ENCODE assay signal across 10 mouse cellular contexts in genomic region chr19:53890781-53891251, GRCm38 (mm10). TPM values are rescaled to one million over a fixed set of nuclear protein-coding genes. Genes with fewer than 3 reads are reported as not detected.
DNase-seq lines count a peak whose midpoint lies in the region; ATAC-seq and TF ChIP-seq lines count a peak whose summit lies in the region.
"Had no signal": no experiment of that assay in that cellular context is flagged by ENCODE, and none has a peak within 500 bp of the region (broad histone marks: within the 10 kb centered on the region; RNA-seq: fewer than 3 reads in every experiment).

No protein-coding gene starts in this region.

- no peaks in the 10 kb centered on the region for H3K27me3 ChIP-seq in midbrain, postnatal 0 days (ENCODE audit: insufficient read depth, low read length)
- H3K27me3 ChIP-seq in midbrain, embryonic 14.5 days (ENCODE audit: control insufficient read depth, insufficient read depth, low read length) = no peaks in the 10 kb centered on the region
- H3K27me3 ChIP-seq: forebrain, embryonic 15.5 days; megakaryocyte, embryonic 14.5 days had no signal

- H3K27ac ChIP-seq in midbrain, postnatal 0 days (ENCODE audit: low read depth, low read length) = no peak overlapping the region
- H3K27ac ChIP-seq in midbrain, embryonic 14.5 days (replicated peaks; ENCODE audit: low read depth, low read length) = no peak overlapping the region
- H3K27ac ChIP-seq: forebrain, embryonic 15.5 days had no signal

- WGBS in midbrain, postnatal 0 days = 68% methylated on average over 5 of the region's 5 CpGs
- 72% methylated on average over 5 of the region's 5 CpGs for WGBS in midbrain, embryonic 14.5 days

- ATAC-seq in midbrain, postnatal 0 days (ENCODE audit: low FRiP score) = no peak
- no peak for ATAC-seq in midbrain, embryonic 14.5 days (ENCODE audit: low FRiP score, low TSS enrichment)
- ATAC-seq: forebrain, embryonic 15.5 days had no signal

- no peaks in the 10 kb centered on the region for H3K4me1 ChIP-seq in midbrain, postnatal 0 days (ENCODE audit: insufficient read depth, low read length)
- no peaks in the 10 kb centered on the region for H3K4me1 ChIP-seq in midbrain, embryonic 14.5 days (ENCODE audit: control insufficient read depth, insufficient read depth, low read length)
- H3K4me1 ChIP-seq: forebrain, embryonic 15.5 days had no signal

- H3K36me3 ChIP-seq in midbrain, postnatal 0 days (ENCODE audit: insufficient read depth, low read length) = no peaks in the 10 kb centered on the region
- H3K36me3 ChIP-seq in midbrain, embryonic 14.5 days (ENCODE audit: control insufficient read depth, insufficient read depth, low read length) = no peaks in the 10 kb centered on the region
- H3K36me3 ChIP-seq: forebrain, embryonic 15.5 days had no signal

- DNase-seq in midbrain, postnatal 0 days (ENCODE audit: low spot score) = peak; percentile 20
- DNase-seq in midbrain, embryonic 14.5 days = no peak
- DNase-seq in heart, postnatal 4 days = peak; percentile 15
- peak; percentile 46 for DNase-seq in lung, postnatal 10 days
- DNase-seq in thymus, postnatal 36 days = peak; percentile 78 to 89
- no peak for DNase-seq in cerebellum, adult 9-10 months
- DNase-seq in cerebellum, adult 11 months = no peak
- no peak for DNase-seq in left cerebral cortex, postnatal 14 days (ENCODE audit: low spot score in 2 of 2)

- no peak overlapping the region for H3K4me3 ChIP-seq in midbrain, postnatal 0 days (ENCODE audit: low read depth, low read length)
- no peak overlapping the region for H3K4me3 ChIP-seq in midbrain, embryonic 14.5 days (replicated peaks; ENCODE audit: low read depth, low read length)
- H3K4me3 ChIP-seq: forebrain, embryonic 15.5 days; megakaryocyte, embryonic 14.5 days had no signal

- no peaks in the 10 kb centered on the region for H3K9me3 ChIP-seq in midbrain, postnatal 0 days (ENCODE audit: low read length)
- H3K9me3 ChIP-seq in midbrain, embryonic 14.5 days (ENCODE audit: control insufficient read depth, low read length) = no peaks in the 10 kb centered on the region
- H3K9me3 ChIP-seq: forebrain, embryonic 15.5 days; megakaryocyte, embryonic 14.5 days had no signal

- no peak for TF ChIP-seq CTCF in midbrain, postnatal 0 days (IDR thresholded peaks at IDR 0.05)

- no peak overlapping the region for H3K4me2 ChIP-seq in midbrain, postnatal 0 days (ENCODE audit: low read depth, low read length, poor library complexity, severe bottlenecking)
- no peak overlapping the region for H3K4me2 ChIP-seq in midbrain, embryonic 14.5 days (ENCODE audit: low read length)
- H3K4me2 ChIP-seq: forebrain, embryonic 15.5 days had no signal

- H3K9ac ChIP-seq in midbrain, postnatal 0 days (replicated peaks; ENCODE audit: low read length, poor library complexity, severe bottlenecking) = no peak overlapping the region
- no peak overlapping the region for H3K9ac ChIP-seq in midbrain, embryonic 14.5 days (replicated peaks; ENCODE audit: low read length)
- H3K9ac ChIP-seq: forebrain, embryonic 15.5 days had no signal

- intact Hi-C loops in left cerebral cortex, postnatal 14 days (cut with DNase I) = no loop called here

RNA-seq across cellular contexts. Expression of gene Pdcd4, which starts 1.2 kb away (rescaled TPM):
- total RNA-seq in midbrain, postnatal 0 days (2014; rRNA removed) = 19.5 and 19.8 TPM in 2 replicates
- 77.3 and 96.7 TPM in 2 replicates for polyA plus RNA-seq in midbrain, postnatal 0 days (2015; fragmentation: Nextera tagmentation; extraction: Ambion mirVana)
- 73.9 and 74.2 TPM in 2 replicates for polyA plus RNA-seq in midbrain, embryonic 14.5 days (2014; fragmentation: Nextera tagmentation; extraction: Ambion mirVana)
- total RNA-seq in heart, postnatal 4 days (2021) = 10 to 100 TPM; 19.9 to 22.3 TPM
- total RNA-seq in left cerebral cortex, postnatal 14 days (2021) = 100 to 1,000 TPM; 102 to 105 TPM

RNA-seq across cellular contexts. Expression of gene Shoc2, which starts 53.3 kb away (rescaled TPM):
- total RNA-seq in midbrain, postnatal 0 days (2014; rRNA removed) = 77.3 and 85.1 TPM in 2 replicates
- polyA plus RNA-seq in midbrain, postnatal 0 days (2015; fragmentation: Nextera tagmentation; extraction: Ambion mirVana) = 46.2 and 49.4 TPM in 2 replicates
- polyA plus RNA-seq in midbrain, embryonic 14.5 days (2014; fragmentation: Nextera tagmentation; extraction: Ambion mirVana) = 59.9 and 76.7 TPM in 2 replicates
- 10 to 100 TPM; 37.3 to 39.6 TPM for total RNA-seq in heart, postnatal 4 days (2021)
- 10 to 100 TPM; 49.1 to 52.4 TPM for total RNA-seq in left cerebral cortex, postnatal 14 days (2021)

RNA-seq across cellular contexts. Expression of gene Bbip1, which starts 53.6 kb away (rescaled TPM):
- total RNA-seq in midbrain, postnatal 0 days (2014; rRNA removed) = 74.2 and 95.7 TPM in 2 replicates
- polyA plus RNA-seq in midbrain, postnatal 0 days (2015; fragmentation: Nextera tagmentation; extraction: Ambion mirVana) = 154 and 158 TPM in 2 replicates
- 134 and 163 TPM in 2 replicates for polyA plus RNA-seq in midbrain, embryonic 14.5 days (2014; fragmentation: Nextera tagmentation; extraction: Ambion mirVana)
- 10 to 100 TPM; 36.5 to 40.3 TPM for total RNA-seq in heart, postnatal 4 days (2021)
- 10 to 100 TPM; 73.0 to 75.9 TPM for total RNA-seq in left cerebral cortex, postnatal 14 days (2021)

Comparison
In these comparisons a context has a peak if more than half of its experiments do, and no peak if none do; other contexts are left out.
1. DNase-seq: peak in midbrain, postnatal 0 days (single experiment), heart, postnatal 4 days (single experiment), lung, postnatal 10 days (single experiment) and thymus, postnatal 36 days (2 of 2); none in midbrain, embryonic 14.5 days (single experiment), cerebellum, adult 9-10 months (single experiment), cerebellum, adult 11 months (single experiment) and left cerebral cortex, postnatal 14 days (0 of 2).